Mouse (Mus musculus) c-Kit-positive CD71-positive TER-119-positive erythroid progenitor cells, embryonic 14.5 days (primary cell): ENCODE data around the gene Sash1.
"Not testable (repeated sequence)": the region's sequence is repeated elsewhere in the genome, so short reads cannot be mapped to it uniquely, and the experiment has no call there.

Experiments
- DNase-seq: peaks from one replicate; pipeline ENCODE4 v3.0.0-alpha.2; 2013; ENCODE audit warnings: low spot score

Gene Sash1

DNA sequence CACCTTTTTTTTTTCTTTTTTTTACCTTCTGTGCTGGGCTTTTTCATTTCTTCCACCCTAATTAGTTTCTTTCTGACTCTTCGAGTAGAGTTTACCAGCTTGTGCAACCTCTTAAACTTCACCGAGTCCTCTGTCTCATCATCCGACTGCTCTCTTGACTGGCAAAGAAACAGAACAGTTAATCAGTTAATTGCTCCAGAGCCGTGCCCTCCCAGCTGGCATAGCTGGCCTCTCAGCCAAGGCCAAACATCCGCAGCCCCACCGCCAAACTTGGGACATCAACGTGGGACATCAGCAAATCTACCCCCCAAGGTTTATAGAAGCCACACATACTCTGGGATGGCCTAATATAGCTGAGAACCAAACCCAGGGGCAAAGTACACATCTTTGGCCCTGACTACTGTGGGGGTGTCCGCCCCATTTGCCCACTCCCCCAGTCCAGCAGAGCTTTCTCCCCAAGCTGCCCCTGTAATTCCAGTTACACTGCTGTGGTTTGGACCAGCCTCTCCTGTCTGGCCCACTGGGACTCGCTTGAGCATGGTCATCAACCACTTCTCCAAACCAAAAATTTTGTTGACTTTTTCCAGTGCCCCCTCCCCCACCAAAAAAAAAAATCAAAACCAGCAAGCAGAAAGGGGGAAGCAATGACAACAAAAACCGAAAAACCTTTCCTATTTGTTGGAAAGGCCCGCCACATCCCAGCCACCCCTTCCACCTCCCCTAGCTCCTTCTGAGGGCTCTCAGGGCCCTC is 129.1 kb downstream of the Sash1 start:
- DNase-seq, result no peak

DNA sequence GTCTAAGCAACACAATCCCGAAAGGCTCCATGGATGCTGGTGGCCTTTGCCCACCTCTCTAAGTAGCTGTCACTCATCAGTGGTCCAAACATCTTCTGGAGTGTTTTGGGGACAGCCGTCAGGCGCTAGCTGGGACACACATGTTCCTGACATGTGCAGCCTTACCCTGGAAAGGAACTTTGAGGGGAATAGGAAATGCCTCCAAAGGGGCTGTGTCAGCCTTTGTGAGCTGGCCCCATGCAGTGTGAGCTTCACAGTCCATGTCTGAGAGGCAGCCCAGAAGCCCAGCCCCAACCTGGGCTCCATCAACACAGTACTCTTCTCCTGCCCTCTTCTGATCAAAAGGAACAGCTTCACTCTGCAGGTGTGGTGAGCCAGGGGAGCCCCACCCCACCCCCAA is 132.5 kb downstream of the Sash1 start:
- DNase-seq, result no peak

DNA sequence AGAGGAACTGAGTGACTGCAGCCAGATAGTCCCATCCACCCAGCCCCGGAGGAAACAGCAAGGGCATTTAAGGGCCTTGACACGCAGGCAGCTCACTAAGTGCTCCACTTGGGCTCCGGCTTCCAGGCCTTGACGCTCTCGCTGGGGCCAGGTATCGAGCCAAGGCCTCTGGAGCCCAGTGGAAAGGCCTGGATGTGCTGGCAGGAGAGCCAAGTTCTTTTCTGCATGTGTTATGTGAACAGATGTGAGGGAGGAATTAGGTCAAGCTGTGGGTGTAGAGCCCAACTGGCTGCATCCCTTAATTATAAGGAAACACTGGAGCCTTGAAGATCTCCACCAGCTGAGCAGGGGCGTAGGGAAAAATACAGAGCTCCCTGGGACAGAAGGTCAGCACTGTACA is 133.4 kb downstream of the Sash1 start:
- no peak for DNase-seq

DNA sequence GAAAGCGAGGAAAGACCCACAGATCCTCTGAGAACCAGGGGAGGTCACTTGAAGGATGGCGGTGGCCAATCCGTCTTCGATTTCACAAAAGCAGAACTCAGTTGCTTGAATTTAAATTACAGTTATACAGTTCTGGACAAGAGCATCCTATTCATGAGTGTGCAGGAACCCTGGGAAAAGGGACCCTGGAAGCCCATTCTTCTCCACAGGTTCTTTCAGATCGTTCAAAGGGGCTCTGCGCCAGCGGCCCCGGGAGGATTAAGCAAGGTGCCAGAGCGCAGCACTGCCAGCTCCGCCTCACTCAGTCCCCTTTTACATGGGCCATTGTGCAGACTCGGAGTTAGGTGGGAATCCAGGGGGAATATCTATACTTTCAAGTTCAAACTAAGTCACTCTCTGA is 136.3 kb downstream of the Sash1 start:
- DNase-seq, result no peak

DNA sequence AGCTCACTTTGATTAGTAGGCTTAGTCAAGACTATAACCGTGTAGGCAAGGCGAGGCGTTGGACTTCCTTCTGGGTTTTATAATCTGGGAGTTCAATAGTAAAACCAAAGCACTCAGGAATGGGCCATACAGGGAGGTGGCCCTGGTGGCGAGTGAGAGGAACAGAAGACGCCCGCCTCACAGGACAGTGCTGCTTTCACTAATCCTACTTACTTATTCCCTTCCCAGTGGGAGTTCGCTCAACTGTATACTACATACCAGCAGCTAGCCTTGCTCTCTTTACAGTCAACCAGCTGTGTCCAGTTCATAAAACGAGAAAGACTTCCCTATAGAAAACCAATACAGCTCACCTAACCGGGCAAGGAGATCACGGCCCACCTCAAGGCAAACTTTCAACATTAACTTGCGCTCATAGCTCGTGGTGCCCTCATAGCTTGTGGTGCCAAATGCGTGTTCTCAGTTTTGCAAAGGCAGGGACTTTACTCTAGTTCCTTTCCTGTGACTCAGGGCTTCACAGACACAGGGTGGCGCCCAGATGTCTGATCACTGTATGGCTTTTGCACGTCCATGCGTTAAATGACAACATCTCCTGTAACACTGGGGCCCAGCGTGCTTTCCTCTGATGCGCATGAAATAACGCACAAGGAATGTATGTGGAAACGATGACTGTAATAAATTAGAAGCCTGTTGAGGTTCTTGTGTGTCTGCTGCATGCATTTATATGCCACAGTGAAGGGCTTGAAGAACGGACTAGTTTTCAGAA is 138.2 kb downstream of the Sash1 start:
- no peak for DNase-seq

DNA sequence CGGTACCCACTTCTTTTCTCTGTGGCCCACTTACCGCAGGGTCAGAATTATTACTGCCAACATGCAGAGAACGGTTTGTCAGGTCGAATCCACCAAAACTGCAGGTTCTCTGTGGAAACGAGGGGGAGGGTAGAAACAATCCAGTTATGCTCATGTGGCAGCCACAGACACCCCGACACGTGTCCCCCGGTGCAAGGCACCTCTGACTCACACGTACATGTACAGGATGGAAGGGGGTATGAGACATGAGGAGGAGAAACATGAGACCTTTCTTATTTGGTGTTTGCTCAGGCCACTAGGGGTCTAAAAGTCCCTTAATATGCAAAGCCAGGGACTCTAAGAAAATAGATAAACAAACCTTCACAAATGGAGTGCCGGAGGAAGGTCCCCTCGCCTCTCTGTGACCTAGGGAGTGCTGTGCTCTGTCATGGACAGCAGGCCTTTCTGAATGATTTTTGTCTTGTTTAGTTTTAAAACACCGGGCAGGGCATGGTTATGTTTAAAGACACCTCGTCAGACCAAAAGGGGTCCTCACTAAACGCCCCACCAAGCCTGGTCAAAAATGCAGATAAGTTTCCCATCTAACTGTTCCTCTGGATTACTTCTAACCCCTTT is 139.7 kb downstream of the Sash1 start:
- DNase-seq, result no peak

DNA sequence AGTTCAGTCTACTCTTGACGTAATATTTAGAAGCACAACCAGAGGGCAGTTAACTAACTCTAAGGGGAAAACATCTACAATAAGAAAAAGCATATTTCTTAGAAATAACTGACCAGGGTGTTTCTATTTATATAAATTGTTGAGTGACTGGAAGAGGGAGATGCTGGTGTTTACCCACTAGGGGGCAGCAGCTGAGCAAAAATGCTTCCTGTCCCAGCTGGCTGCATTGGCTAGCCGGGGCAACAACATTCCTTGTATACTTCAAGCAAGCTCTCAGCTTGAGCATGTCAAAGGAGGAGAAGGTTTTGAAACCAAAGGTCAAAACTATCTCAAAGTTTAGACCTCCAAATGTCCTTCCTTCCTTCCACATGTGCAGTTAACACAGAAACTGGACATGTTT is 143.0 kb downstream of the Sash1 start:
- peak; percentile 40 for DNase-seq

DNA sequence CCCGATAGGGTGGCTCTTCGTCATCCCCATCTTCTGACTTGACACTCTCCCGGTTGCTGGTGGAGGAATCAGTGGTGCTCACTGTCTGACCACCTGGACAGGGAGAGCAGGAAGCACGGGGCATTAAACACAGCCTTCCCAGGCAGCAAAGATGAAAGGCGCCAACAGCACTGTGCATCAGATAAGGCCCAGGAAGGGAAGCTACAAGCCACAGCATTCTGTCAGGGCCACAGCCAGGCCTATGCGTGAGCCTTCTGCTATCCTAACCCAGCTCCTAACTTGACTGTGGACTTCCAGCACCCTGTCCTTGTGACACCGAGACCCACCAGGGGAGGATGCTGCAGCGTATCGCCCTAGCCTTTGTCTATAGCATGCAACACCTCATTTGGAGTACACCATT is 144.4 kb downstream of the Sash1 start:
- no peak for DNase-seq

DNA sequence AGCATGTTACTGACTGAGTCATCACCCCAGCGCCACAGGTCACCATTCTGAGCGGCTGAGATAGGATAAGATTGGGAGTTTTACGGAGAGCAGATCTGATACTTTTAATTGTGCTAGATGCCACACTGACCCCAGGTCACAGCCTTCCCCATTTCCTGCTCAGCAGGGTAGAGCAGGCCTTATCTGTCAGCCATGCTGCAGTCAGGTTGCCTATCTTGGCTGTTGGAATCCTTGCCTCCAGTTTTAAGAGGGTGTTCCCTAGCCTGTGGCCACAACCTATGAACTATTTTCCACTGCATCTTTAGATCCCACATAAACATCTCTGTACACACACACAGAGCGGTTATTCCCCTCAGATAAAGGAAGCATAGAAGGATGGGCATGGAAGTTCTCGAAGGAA is 145.1 kb downstream of the Sash1 start:
- no peak for DNase-seq

DNA sequence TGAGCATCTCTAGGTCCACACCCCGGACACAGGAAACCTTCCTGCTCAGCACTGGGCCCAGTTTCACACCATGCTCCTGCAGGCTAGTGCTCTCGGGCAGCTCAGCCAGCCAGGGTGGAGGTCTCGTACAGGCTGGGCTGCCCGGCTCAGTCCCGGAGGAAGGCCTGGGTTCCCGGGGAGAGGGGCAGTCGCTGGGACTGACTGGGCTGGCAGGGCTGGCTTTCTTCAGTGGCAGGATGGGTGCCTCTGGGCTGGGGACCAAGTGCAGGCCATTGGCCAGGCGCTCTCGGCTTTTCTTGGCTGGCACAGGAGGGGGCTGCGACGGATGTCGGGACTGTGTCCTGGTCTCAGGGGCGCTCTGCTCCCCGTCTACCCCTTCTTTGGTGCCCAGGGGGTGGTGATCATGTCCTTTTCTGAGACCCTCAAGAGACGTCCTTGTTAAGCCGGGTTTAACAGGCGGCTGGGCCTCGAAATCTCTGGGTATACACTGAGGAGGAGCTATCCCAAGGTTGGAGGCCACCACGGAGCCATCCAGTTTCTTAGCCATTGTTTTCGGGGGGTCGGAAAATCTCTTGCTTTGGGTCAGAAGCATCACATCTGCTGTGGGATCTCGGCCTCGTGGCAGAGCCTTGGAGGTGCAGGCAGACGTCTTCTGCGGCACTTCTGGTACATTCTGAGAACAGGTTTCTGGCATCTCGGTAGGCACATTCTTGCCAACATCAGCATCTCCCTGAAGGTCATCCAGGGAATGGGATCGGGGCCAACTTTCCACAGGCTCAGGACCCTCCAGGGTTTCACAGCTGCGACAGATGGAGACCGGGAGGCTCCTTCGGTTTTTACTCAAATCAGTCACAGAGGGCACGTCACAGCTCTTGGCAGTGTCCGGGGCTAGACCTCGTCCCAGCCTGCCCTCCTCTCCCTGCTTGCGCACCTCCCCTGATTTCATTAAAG is 156.2 kb downstream of the Sash1 start:
- DNase-seq, result no peak

DNA sequence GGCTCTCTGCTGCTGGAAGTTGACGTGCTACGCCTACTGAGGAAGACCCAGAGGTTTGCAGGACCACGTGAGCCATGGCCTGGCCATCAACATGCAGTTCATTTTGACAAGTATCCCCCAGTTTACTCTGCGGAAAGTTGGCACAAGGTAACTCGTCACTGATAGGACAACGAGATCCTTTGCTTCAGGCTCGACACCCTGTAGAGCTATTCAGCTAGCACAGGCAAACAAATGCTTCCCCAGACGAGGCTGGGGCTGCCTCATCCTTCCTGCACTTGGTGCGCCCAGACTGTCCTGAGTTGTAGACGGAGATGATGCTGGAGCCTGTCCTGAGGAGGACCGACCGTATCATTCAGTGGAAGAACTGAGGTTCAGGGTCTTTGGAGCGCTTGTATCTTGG is 166.5 kb downstream of the Sash1 start:
- no peak for DNase-seq

DNA sequence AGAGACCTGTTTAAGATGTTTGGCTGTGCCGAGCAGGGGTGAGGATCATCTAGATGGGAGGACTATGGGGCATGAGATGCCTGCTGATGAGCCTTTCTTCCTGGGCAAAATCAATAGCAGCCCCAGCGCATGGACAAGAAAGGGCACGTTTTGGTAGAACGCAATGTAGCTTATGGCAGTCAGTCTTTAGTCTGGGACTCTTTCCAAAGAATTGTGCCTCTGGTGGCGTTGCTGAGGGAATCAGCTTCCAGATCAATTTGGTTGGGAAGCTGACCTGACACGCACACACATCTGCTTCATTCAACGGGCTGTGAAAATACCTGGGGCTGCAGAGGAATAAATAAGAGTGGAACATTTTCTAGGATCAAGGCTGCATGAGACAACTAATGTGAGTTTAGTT is 167.0 kb downstream of the Sash1 start:
- no peak for DNase-seq

DNA sequence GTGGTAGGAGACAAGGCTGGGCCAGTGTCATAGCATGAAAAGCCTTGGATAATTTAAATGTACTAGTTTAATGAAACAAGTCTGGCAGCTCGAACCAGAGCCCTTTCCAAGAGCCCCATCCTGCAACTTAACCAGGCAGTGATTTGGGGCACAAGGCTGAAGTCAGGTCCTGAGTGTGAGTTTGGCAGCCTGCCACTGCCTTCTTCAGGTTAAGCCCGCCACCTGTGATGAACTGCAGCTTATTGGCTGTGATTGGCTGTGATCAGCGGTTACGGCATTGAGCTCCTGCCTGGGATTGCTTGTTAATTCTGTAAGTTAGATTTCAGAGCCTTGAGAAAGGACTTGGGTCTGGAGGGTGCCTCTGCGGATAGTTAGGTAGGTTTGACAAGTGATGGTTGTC is 168.7 kb downstream of the Sash1 start:
- no peak for DNase-seq

DNA sequence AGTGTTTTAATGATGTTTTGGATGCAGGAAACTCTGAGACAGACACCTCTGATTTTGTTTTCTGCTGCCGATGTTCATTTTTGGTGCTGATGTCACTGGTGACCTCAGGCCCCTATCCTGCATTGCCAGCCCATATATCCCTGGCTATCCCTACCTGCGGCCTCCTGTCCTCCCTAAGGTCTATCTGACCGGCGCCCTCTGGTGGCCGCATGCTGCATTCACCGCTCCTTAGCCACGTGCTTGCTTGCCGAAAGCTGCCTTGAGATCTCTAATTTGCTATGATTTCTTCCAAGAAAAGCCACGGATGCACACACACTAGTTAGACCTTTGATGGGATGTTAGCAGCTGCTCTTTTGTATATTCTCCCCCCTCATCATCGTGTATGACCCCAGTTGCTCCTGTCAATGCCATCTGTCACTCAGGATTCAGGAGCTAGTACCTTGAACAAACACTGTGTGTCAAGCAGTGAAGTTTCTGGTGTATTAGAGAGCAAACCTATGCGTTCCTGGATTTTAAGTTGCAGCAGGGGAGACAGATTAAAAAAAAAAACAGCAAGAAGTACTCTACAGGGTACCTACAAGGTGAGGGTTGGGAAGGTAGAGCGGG is 170.1 kb downstream of the Sash1 start:
- peak; percentile 40 for DNase-seq

DNA sequence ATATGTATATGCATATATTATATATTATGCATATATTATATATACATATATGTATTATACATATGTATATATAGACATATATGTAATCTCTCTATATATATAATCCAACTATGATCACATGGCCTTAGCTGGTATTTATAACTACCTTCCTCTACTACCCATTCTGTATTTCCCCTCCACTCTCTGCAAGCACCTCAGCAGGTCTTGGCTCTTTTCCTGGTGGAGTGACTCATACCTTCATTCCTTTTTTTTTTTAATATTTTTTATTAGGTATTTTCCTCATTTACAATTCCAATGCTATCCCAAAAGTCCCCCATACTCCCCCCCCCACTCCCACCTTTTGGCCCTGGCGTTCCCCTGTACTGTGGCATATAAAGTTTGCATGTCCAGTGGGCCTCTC is 189.2 kb downstream of the Sash1 start:
- not testable (repeated sequence) for DNase-seq

DNA sequence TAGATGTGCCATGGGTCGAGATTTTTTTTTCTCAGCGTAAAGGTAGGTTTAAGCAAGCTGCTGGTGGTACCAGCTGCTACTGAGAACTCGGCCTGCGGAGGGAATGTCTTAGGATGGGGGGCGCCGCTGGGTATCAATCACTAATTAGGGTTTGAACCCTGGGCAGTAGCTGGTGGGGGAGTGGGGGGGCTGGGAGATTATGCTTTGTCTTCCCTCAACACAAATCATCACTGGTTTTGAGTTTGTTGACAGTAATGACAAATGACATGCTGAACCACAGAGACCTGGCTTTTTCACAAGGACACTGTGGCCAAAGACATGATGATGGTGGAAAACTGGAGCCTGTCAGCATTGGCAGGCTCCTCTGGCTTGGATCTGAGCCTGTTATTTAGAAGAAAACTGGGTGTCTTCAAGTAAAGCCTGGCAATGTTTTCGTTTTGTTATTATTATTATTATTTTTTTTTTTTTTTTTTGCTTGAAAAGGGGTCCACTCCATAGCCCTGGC is 191.8 kb downstream of the Sash1 start:
- DNase-seq, result no peak

DNA sequence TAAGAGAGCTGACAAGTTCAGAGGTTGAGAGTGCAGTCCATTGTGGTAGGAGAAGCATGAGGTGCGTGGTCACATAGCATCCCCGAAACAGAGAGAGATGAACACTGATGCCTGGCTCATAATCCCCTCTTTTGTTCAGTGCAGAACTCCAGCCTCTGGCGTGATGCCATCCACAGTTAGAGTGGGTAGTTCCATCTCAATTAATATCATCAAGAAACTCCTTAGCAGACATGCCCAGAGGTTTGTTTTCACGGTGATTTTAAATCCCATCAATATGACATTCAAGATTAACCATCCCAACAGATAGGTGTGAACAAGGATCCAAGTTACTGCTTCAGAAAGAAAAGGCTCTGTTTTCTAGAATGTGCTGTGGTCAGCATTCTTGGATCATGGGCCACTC is 192.3 kb downstream of the Sash1 start:
- no peak for DNase-seq

DNA sequence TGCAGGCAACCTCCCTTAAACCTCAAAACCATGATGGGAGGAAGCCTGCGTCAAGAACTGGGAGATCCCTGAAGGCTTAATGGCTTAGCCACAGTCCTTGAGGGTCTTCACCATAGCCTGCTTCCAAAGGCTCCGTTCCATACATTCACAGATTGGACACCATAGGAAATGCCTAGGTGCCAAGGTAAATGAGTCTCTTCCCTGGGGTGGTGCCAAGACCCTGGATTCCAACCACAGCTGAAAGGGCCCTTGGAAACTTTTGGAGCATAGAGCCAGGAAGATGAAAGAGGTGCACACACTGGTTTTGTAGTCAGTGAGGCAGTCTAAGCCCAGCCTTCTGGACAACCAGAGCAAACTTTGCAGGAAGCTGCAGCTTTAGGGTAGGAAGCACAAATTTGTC is 193.3 kb downstream of the Sash1 start:
- DNase-seq, result no peak

DNA sequence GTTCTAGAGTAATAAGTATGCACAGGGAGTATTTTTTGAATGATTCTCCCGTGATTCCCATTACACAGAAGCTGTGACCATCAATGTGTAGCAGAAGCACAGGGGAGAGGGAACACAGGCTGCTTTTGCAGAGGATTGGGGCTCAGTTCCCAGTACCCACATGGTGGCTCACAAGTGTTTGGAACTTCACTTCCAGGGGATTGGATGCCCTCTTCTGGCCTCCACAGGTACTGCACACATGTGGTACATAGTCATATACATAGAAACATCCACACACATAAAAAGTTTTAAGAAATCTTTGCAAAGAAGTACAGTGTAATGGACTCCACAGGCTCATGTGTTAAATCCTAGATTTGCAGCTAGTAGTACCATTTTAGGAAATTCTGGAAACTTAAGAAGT is 199.7 kb downstream of the Sash1 start:
- no peak for DNase-seq

DNA sequence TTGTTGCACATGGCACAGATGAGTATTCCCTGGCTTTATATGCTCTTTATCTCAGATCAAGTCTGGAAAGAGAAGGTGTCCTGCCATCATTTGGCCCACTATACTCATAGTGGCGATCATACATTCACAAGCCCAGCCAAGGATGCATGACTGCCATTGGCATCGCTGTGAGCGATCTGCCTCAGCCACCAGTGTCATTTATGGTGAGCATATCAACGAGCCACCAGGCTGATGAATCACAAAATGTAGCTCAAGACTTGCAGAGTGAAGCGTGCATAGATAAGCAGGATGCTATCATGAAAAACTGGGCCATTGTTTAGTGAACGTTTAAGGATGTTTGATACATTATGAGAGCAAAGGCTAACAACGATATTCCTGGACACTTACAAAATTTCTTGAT is 200.6 kb downstream of the Sash1 start:
- DNase-seq, result no peak

DNA sequence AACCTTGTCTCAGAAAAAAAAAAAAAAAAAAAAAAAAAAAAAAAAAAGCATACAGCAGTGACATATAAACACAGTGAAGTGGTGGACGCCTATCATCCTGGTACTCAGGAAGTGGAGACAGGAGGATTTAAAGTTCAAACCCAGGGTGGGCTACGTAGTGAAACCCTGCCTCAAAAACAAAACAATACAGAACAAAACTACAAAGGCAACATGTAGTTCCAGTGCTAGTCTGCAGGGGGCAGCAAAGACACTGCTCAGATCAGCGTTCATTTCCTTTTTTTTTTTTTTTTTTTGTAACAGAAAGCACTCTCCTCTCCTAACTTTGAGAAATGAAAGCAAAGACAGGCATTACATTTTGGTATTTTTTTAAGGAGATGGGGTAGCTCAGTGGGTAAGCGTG is 203.0 kb downstream of the Sash1 start:
- DNase-seq, result peak; percentile 14

DNA sequence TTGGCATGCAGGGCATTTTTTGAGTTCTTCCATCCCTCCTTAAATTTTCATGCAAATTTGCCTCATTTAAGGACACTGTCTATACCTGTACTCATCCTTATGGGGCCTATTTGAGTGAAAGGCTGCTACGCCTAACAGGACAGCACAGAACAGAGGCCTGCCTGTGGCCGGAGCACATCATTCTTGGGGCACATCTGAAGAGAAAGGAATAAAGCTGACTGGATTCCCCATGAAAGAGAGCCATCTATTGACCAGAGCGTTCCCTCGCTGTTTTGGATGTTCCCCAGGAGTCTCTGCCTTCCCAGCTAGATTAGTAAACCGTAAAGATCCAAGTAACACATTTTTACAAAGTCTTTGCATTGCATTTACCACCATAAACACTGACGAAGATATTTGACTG is 203.5 kb downstream of the Sash1 start:
- DNase-seq, result no peak
